Mouse (Mus musculus) erythroblast, embryonic 14.5 days (primary cell): ENCODE measurements around the gene Smarcb1. TPM values are rescaled to one million over a fixed set of nuclear protein-coding genes. Genes with fewer than 3 reads are reported as not detected.
"Not testable (repeated sequence)": the region's sequence is repeated elsewhere in the genome, so short reads cannot be mapped to it uniquely, and the experiment has no call there.

ENCODE experiments used
- H3K27me3 ChIP-seq: 2 replicates; pipeline ENCODE4 v1.6.1; 2012; ENCODE audit warnings: inconsistent platforms; ENCODE audit not compliant: control insufficient read depth
- H3K36me3 ChIP-seq: 2 replicates; pipeline ENCODE4 v1.6.1; 2012; ENCODE audit warnings: mild to moderate bottlenecking, inconsistent platforms; ENCODE audit not compliant: control insufficient read depth
- H3K4me1 ChIP-seq: 2 replicates; pipeline ENCODE4 v1.6.1; 2012; ENCODE audit warnings: inconsistent platforms; ENCODE audit not compliant: control insufficient read depth
- H3K4me3 ChIP-seq: replicated peaks from 2 replicates; pipeline ENCODE3; 2012; ENCODE audit warnings: moderate library complexity, mild to moderate bottlenecking, inconsistent platforms
- H3K9me3 ChIP-seq: 2 replicates; pipeline ENCODE4 v1.6.1; 2012; ENCODE audit warnings: low read length, inconsistent platforms, mixed read lengths; ENCODE audit not compliant: control insufficient read depth
- GATA1 ChIP-seq: IDR thresholded peaks from 2 replicates; pipeline ENCODE4 v1.6.1; 2012; ENCODE audit warnings: low read length, inconsistent platforms, mixed read lengths
- TAL1 ChIP-seq: IDR thresholded peaks from 3 replicates; pipeline ENCODE4 v1.6.1; 2012; ENCODE audit warnings: low read length, inconsistent platforms, mixed read lengths
- polyA plus RNA-seq: library from polyadenylated mRNA; stranded (reverse); fragments of >175 nt; gene quantifications from 2 replicates; pipeline ENCODE4 v1.2.3, GENCODE M21; 2012

Smarcb1 gene
- polyA plus RNA-seq, 1 experiment, result 31.8 TPM

DNA sequence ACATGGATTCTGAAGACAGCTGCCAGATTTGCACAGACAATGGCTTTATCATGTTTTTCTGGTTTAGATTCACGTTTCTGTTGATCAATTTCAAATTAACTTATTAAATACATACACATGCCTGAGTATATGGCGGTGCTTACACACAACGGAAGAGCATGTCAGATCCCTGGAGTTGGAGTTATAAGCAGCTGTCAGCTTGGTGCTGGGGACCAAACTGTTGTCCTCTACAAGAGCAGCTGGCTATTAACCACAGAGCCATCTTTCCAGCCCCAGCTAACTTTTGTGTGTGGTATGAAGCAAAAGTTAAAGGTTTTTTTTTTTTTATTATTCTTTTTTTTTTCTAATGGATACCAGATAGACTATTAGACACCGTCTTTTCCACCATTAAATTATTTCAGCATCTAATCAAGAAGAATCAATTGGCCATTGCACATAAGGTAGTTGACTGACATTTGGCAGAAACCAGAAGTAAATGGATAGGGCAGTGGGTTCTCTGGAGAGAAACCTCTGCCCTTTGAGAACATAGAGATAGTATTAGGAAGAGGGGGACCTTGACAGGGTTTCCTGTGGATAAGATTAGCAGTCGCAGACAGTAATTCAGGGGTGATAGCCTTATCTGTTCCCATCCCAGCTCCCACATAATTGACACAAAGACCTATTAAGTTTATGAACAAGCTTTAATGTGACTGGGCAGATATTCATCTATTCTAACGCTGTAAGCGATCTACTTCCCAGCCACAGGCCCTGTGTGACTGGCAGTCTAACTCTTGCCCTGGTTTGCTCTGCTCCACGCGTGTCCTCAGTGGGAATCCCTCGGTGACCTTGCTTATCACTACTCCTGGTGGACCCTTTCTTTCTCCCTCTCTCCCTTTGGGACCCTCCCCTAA, 49.1 kb downstream of the Smarcb1 start:
- Histone ChIP-seq H3K36me3 (no peaks in the 10 kb centered on the region), H3K4me3 (peak overlapping the region; percentile 55), H3K4me1 (peaks cover 13% of the 10 kb centered on the region), H3K27me3 (no peaks in the 10 kb centered on the region), H3K9me3 (no peaks in the 10 kb centered on the region)
- TF ChIP-seq TAL1, result no peak
- TF ChIP-seq GATA1, result no peak

DNA sequence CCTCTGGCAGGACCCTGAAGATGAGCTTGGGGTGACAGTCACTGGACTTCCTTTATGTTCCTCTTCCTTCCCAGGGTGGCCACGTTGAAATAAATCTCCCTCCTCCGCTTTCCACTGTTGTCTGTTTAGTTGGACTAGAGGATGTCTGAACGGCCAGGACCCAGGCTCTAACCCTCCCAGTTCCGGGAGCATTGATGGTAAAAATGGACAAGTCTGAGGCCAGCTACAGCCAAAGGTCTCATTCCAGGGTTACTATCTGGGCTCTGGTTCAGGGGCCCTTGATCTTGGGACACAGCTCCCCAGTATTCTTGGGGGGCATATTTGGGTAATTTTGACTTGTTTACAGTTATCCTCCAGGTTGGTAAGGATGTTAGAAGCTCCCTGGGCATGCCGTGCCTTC, 59.8 kb downstream of the Smarcb1 start:
- Histone ChIP-seq H3K4me1 (peaks cover 33% of the 10 kb centered on the region), H3K4me3 (no peak overlapping the region), H3K9me3 (peaks cover 12% of the 10 kb centered on the region), H3K36me3 (peaks cover 12% of the 10 kb centered on the region), H3K27me3 (peaks cover 3% of the 10 kb centered on the region; the same call in 1 of the 2 replicates)
- TF ChIP-seq GATA1 (no peak), TAL1 (no peak)

DNA sequence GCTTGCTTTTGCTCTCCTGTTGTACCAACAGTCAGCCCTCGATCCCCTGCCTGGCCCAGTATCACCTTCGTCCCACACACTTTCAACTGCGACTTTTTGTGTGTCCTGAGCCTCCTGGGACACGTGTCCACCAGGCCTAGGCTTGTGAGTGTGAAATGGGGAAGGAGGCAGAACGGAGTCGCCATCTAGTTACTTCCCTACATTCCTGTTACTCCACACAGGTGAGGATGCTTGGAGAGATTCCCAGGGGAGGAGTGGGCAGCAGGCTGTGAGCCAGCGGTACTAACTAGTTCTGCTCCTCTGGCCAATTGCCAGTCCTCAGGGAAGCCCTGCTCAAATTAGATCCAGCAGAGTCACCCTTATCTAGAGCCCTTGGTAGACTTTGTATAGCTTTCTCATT, 60.7 kb downstream of the Smarcb1 start:
- peaks cover 12% of the 10 kb centered on the region for H3K9me3 ChIP-seq
- TF ChIP-seq GATA1 (no peak), TAL1 (no peak)
- H3K36me3 ChIP-seq, result peaks cover 12% of the 10 kb centered on the region
- H3K27me3 ChIP-seq, result no peaks in the 10 kb centered on the region
- H3K4me1 ChIP-seq, result peaks cover 33% of the 10 kb centered on the region
- no peak overlapping the region for H3K4me3 ChIP-seq

- Histone ChIP-seq H3K4me3 (peak within 1 kb of the TSS; percentile 75), H3K4me1 (peaks cover 33% of the 10 kb centered on the region), H3K9me3 (peaks cover 12% of the 10 kb centered on the region), H3K36me3 (peaks cover 12% of the 10 kb centered on the region)
- not testable (repeated sequence) for H3K27me3 ChIP-seq
Observed at GRCm38 (mm10) chr10:75859786-75860470, 61.5 kb downstream of the Smarcb1 start, which contains the start of gene Mif. TSS of gene Mif (minus strand) at chr10:75860240.

DNA sequence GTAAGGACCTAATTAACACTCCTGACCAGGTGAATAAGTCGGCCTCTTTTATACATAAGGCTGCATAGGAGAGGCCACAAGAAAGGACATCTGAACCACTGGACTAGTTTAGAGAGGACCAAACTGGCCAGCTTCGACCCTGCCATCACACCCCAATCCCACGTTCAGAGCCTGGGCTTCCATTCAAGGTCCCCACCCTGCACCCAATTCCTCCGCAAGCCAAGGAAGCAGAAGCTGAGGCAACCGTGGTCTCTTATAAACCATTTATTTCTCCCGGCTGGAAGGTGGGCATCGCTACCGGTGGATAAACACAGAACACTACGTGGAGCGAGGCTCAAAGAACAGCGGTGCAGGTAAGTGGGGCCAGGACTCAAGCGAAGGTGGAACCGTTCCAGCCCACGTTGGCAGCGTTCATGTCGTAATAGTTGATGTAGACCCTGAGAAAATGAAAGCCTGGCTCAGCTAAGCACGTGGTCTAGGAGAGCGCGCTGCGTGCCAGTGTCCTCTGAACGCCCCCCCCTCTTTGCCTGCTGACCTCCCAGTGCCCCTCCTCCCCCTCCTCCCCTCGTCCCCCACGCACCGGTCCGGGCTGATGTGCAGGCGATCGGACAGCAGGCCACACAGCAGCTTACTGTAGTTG, 62.2 kb downstream of the Smarcb1 start:
- Histone ChIP-seq H3K4me3 (peak overlapping the region; percentile 75), H3K9me3 (peaks cover 12% of the 10 kb centered on the region), H3K27me3 (no peaks in the 10 kb centered on the region), H3K36me3 (peaks cover 12% of the 10 kb centered on the region), H3K4me1 (peaks cover 33% of the 10 kb centered on the region)
- TF ChIP-seq GATA1 (no peak), TAL1 (no peak)

GRCm38 (mm10) chr10:75857598-75857997, 63.8 kb downstream of the Smarcb1 start:
- Histone ChIP-seq H3K36me3 (peaks cover 12% of the 10 kb centered on the region), H3K4me3 (no peak overlapping the region), H3K4me1 (peaks cover 36% of the 10 kb centered on the region), H3K27me3 (no peaks in the 10 kb centered on the region), H3K9me3 (peaks cover 9% of the 10 kb centered on the region)
- TF ChIP-seq TAL1, result no peak
- no peak for TF ChIP-seq GATA1

DNA sequence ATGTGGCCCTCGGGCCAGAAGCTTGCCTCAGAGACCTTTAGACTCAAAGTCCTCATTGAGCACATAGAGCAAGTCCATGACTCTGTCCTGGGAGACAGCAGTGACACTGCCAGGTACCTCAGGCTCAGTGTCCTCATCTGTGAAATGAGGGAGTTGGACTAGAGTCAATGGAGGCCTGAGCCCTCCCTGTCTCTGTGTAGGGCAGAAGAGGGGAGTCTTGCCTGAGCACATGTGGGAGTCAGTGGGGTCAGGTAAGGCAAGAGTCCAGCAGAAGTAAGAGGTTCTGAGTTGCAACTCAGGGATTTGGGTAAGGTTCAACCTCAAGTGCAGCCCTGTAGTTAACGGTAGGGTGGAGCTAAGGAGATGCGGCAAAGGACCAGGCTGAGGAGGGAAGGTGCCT, 64.4 kb downstream of the Smarcb1 start:
- Histone ChIP-seq H3K27me3 (peaks cover under 1% of the 10 kb centered on the region), H3K4me1 (peaks cover 40% of the 10 kb centered on the region), H3K4me3 (no peak overlapping the region), H3K36me3 (peaks cover 12% of the 10 kb centered on the region), H3K9me3 (peaks cover 4% of the 10 kb centered on the region; the same call in 1 of the 2 replicates)
- TF ChIP-seq GATA1 (no peak), TAL1 (no peak)

DNA sequence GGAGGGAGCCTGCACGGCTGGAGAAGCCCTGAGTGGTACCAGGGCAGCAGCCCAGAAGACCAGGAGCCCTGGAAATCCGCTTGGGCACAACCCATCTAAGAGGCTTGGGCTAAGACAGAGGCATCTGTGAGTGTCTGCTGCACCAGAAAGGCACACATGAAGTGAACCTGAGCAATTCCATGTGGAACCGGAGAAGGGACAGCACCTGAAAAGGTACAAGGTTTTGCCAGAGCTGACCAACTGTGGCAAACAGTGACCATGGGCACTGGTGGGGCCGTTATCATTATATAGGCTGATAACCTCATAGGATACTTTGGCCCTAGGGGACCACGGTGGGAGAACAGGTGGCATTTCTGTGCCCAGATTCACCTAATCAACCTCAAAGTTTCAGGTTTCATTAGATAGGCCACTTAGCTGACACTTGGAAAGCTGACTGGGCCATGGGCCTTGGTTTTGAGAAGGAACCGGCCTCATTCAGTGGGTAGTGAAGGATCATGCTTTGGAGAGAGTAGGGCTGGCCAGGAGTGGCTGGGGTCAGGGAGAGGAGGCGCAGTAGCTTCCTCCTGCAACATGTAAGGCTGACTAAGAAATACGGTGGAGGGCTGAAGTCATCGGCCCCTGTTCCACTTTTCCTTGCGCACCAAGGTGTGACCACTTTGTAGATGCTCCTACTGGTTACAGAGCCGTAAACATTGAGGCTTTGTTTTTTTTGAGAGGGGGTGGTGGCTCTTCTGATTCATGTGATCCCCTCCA, 65.1 kb downstream of the Smarcb1 start:
- H3K4me3 ChIP-seq, result no peak overlapping the region
- no peaks in the 10 kb centered on the region for H3K9me3 ChIP-seq
- TF ChIP-seq GATA1 (no peak), TAL1 (no peak)
- peaks cover 42% of the 10 kb centered on the region for H3K4me1 ChIP-seq
- H3K36me3 ChIP-seq, result peaks cover 12% of the 10 kb centered on the region
- H3K27me3 ChIP-seq, result peaks cover 7% of the 10 kb centered on the region
